Mouse (Mus musculus) stomach, postnatal 0 days (tissue): ENCODE results near the gene Hrnr. TPM values are rescaled to one million over a fixed set of nuclear protein-coding genes. Genes with fewer than 3 reads are reported as not detected.

ENCODE experiments used
- ATAC-seq: fragments of 200-750 bp; cut with Nextera tagmentation; 2 replicates; pipeline ENCODE4 v1.8.0; 2017; ENCODE audit not compliant: low FRiP score, low TSS enrichment
- DNase-seq: peaks from one replicate; pipeline ENCODE4 v3.0.0-alpha.2; 2016; ENCODE audit warnings: low spot score
- H3K27ac ChIP-seq: fragments of 300-500 bp; sonication (generic); replicated peaks from 2 replicates; pipeline ENCODE4 v1.5.1; 2014; ENCODE audit warnings: mild to moderate bottlenecking, control low read depth
- H3K27me3 ChIP-seq: fragments of 300-500 bp; sonication (generic); 2 replicates; pipeline ENCODE4 v1.6.1; 2014; ENCODE audit warnings: low read length; ENCODE audit not compliant: control insufficient read depth, insufficient read depth
- H3K36me3 ChIP-seq: fragments of 300-500 bp; sonication (generic); 2 replicates; pipeline ENCODE4 v1.6.1; 2014; ENCODE audit warnings: low read length, mixed read lengths; ENCODE audit not compliant: control insufficient read depth, insufficient read depth
- H3K4me1 ChIP-seq: fragments of 300-500 bp; sonication (generic); replicated peaks from 2 replicates; pipeline ENCODE4 v1.6.1; 2014; ENCODE audit warnings: antibody characterized with exemption; ENCODE audit not compliant: control insufficient read depth, insufficient read depth
- H3K4me2 ChIP-seq: fragments of 300-500 bp; sonication (generic); replicated peaks from 2 replicates; pipeline ENCODE4 v1.6.1; 2014; ENCODE audit warnings: low read depth, mild to moderate bottlenecking, control low read depth, moderate library complexity
- H3K4me3 ChIP-seq: fragments of 300-500 bp; sonication (generic); 2 replicates; pipeline ENCODE4 v1.5.1; 2014; ENCODE audit warnings: low read depth, low read length, control low read depth
- H3K9ac ChIP-seq: fragments of 300-500 bp; sonication (generic); 2 replicates; pipeline ENCODE4 v1.6.1; 2014; ENCODE audit warnings: mild to moderate bottlenecking, low read length, control low read depth, mixed read lengths
- H3K9me3 ChIP-seq: fragments of 300-500 bp; sonication (generic); 2 replicates; pipeline ENCODE4 v1.6.1; 2016; ENCODE audit warnings: low read length; ENCODE audit not compliant: control insufficient read depth
- CTCF ChIP-seq: IDR thresholded peaks from 2 replicates; pipeline ENCODE4 v1.5.1; 2016; ENCODE audit warnings: antibody characterized with exemption, low read depth, mild to moderate bottlenecking, moderate library complexity
- EP300 ChIP-seq: optimal IDR thresholded peaks from 2 replicates; pipeline ENCODE3; 2016; ENCODE audit warnings: antibody characterized with exemption
- WGBS: fragments of 180-500 bp; shearing (Covaris S2); extraction: QIAGEN DNeasy Blood & Tissue Kit; methylation state at CpG from one replicate; pipeline ENCODE4 v1.1.7; 2014; 5-methylcytosine and 5-hydroxymethylcytosine counted together
- polyA plus RNA-seq: library from polyadenylated mRNA; unstranded; fragments of >200 nt; fragmentation: Nextera tagmentation; extraction: Ambion mirVana; gene quantifications from 2 replicates; pipeline ENCODE4 v1.2.1, GENCODE M21; 2015

The Hrnr gene
- polyA plus RNA-seq, 1 experiment from 2014 or later: 60.2 TPM

GRCm38 (mm10) chr3:93311371-93311770, 8.2 kb upstream of the Hrnr start:
- 62% methylated on average over 3 of the region's 3 CpGs for WGBS
- no peak for ATAC-seq

DNA sequence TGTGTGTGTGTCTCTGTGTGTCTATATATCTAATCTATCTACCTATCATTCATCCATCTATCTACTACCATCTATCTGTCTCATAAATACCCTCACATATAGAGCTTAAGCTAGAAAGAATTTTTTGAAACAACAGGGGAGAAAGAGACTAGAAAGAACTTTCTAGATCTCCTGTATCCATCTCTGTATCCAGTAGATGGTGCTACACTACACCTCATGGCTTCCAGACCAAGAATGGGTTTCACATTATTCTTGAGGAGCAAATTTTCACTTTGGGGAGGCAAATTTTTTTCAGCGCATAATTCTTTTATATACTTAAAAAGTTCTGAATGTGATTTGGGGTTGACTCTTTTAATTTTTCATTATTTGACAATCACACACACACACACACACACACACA, 5.2 kb upstream of the Hrnr start:
- H3K4me2 ChIP-seq: no peak overlapping the region
- H3K9ac ChIP-seq: no peak overlapping the region
- no peak overlapping the region for H3K27ac ChIP-seq
- ATAC-seq (no peak), DNase-seq (no peak)
- no peaks in the 10 kb centered on the region for H3K9me3 ChIP-seq
- WGBS: 94% methylated on average over 1 of the region's 1 CpGs
- no peaks in the 10 kb centered on the region for H3K27me3 ChIP-seq
- H3K4me3 ChIP-seq: no peak overlapping the region
- peak; percentile 66 for TF ChIP-seq CTCF
- no peak for TF ChIP-seq EP300
- H3K36me3 ChIP-seq: no peaks in the 10 kb centered on the region
- H3K4me1 ChIP-seq: no peaks in the 10 kb centered on the region

More at GRCm38 (mm10) chr3:93311371-93311770, 8.2 kb upstream of the Hrnr start:
- no peak for DNase-seq
- H3K9me3 ChIP-seq: no peaks in the 10 kb centered on the region
- H3K27ac ChIP-seq: no peak overlapping the region
- no peak for TF ChIP-seq EP300
- no peak for TF ChIP-seq CTCF
- H3K9ac ChIP-seq: no peak overlapping the region
- no peaks in the 10 kb centered on the region for H3K36me3 ChIP-seq
- no peak overlapping the region for H3K4me3 ChIP-seq
- H3K4me2 ChIP-seq: no peak overlapping the region
- no peaks in the 10 kb centered on the region for H3K27me3 ChIP-seq
- H3K4me1 ChIP-seq: no peaks in the 10 kb centered on the region

- DNase-seq (no peak), ATAC-seq (no peak)
- no peaks in the 10 kb centered on the region for H3K27me3 ChIP-seq
- no peaks in the 10 kb centered on the region for H3K4me1 ChIP-seq
- H3K9ac ChIP-seq: no peak overlapping the region
- no peaks in the 10 kb centered on the region for H3K9me3 ChIP-seq
- H3K4me2 ChIP-seq: no peak overlapping the region
- H3K4me3 ChIP-seq: no peak overlapping the region
- no peaks in the 10 kb centered on the region for H3K36me3 ChIP-seq
- TF ChIP-seq EP300: no peak
- TF ChIP-seq CTCF: no peak
- no peak overlapping the region for H3K27ac ChIP-seq
Measured at GRCm38 (mm10) chr3:93337749-93338148, 18.2 kb downstream of the Hrnr start.

DNA sequence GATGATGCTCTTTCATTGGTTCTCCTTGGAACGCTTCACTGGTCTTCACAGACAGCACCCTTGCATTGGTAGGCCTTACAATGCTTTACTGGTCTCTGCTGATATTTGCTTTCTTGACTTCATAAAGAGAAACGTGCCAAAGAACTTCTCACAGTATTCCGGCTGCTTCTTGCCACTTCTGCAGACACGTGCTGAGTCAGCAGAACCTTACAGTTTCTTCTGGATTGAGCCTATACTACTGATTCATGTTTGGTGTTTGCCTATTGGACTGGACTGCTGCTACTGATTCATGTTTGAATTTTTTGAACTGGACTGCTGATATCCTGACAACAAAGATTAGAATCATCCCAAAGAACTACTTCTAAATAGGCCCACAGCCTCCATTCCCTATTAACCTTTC, 20.5 kb downstream of the Hrnr start:
- no peak overlapping the region for H3K4me2 ChIP-seq
- H3K27me3 ChIP-seq: no peaks in the 10 kb centered on the region
- TF ChIP-seq EP300: no peak
- TF ChIP-seq CTCF: no peak
- H3K4me1 ChIP-seq: no peaks in the 10 kb centered on the region
- no peak overlapping the region for H3K27ac ChIP-seq
- H3K36me3 ChIP-seq: no peaks in the 10 kb centered on the region
- 87% methylated on average over 4 of the region's 4 CpGs for WGBS
- no peak for ATAC-seq
- no peak overlapping the region for H3K4me3 ChIP-seq
- DNase-seq: no peak
- H3K9ac ChIP-seq: no peak overlapping the region
- H3K9me3 ChIP-seq: no peaks in the 10 kb centered on the region

DNA sequence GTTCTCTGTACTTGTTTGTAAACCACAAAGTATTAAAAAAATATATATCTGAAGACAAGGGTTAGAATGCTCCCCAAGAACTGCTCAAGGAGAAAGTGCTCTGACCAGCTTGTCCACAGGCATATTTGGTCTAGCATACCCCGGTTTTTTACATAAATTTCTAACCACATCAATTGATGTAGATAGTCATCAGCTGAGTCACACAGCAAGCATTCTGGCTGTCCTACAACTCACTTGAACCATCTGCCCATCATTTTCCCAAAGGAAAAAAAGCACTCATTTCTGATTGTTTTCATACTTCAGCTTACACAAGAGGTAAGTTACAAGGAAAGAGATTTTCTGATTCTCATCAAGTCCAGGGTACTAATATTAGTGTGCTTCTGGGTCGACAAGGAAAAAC, 27.3 kb downstream of the Hrnr start:
- DNase-seq (no peak), ATAC-seq (no peak)
- Histone ChIP-seq H3K27ac (no peak overlapping the region), H3K4me2 (no peak overlapping the region), H3K9me3 (no peaks in the 10 kb centered on the region), H3K9ac (no peak overlapping the region), H3K36me3 (no peaks in the 10 kb centered on the region), H3K27me3 (no peaks in the 10 kb centered on the region), H3K4me3 (no peak overlapping the region), H3K4me1 (no peaks in the 10 kb centered on the region)
- 71% methylated on average over 2 of the region's 2 CpGs for WGBS
- TF ChIP-seq EP300: no peak
- no peak for TF ChIP-seq CTCF

GRCm38 (mm10) chr3:93360045-93360444, 40.5 kb downstream of the Hrnr start:
- Histone ChIP-seq H3K27me3 (no peaks in the 10 kb centered on the region), H3K36me3 (no peaks in the 10 kb centered on the region), H3K4me2 (no peak overlapping the region), H3K9ac (no peak overlapping the region), H3K9me3 (no peaks in the 10 kb centered on the region), H3K4me3 (no peak overlapping the region), H3K27ac (no peak overlapping the region), H3K4me1 (no peaks in the 10 kb centered on the region)
- ATAC-seq (peak; percentile 56; the same call in 1 of the 2 replicates), DNase-seq (peak; percentile 76)
- 22% methylated on average over 7 of the region's 7 CpGs for WGBS
- TF ChIP-seq EP300 (no peak), CTCF (peak; percentile 85)
